Mouse (Mus musculus) heart, adult 2 months (tissue): ENCODE data around the gene Map3k15.

Experiments
- CTCF ChIP-seq: fragments of 200-600 bp; IDR thresholded peaks from 2 replicates; pipeline ENCODE4 v1.8.1; 2022; ENCODE audit warnings: antibody characterized with exemption, mild to moderate bottlenecking, moderate library complexity
- EP300 ChIP-seq: fragments of 200-500 bp; IDR thresholded peaks from 2 replicates; pipeline ENCODE4 v1.6.1; 2011; ENCODE audit warnings: low read depth, low read length, control low read depth; ENCODE audit not compliant: insufficient read depth
- POLR2A ChIP-seq: fragments of 200-500 bp; IDR thresholded peaks from 2 replicates; pipeline ENCODE4 v1.6.1; 2011; ENCODE audit warnings: mild to moderate bottlenecking, low read depth, low read length, control low read depth; ENCODE audit not compliant: insufficient read depth

- TF ChIP-seq POLR2A (no peak), CTCF (no peak), EP300 (no peak)
Measured at GRCm38 (mm10) chrX:159954430-159954779, 33.8 kb upstream of the Map3k15 start.
